ENCODE assay signal across 20 mouse cellular contexts in the genomic region with DNA sequence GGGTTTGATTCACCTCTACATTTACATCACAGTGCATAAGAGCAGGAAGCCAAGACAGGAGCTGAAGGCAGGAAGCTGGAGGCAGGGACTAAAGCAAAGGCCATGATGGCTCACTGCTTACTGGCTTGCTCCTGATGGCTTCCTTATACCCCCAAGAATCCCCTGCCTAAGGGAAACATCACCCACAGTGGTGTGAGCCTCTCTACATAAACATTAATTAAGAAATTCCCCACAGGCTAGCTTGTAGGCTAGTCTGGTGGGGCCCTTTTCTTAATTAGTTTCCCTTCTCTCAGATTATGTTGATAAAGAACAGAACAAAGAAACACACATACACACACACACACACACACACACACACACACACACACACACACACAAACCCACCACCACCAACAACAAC.
DNase-seq lines count a peak whose midpoint lies in the region; ATAC-seq lines count a peak whose summit lies in the region.
"Had no signal": no experiment of that assay in that cellular context is flagged by ENCODE, and none has a peak within 500 bp of the region (broad histone marks: within the 10 kb centered on the region; RNA-seq: fewer than 3 reads in every experiment).

No protein-coding gene starts in this region.

- no peak overlapping the region for H3K4me2 ChIP-seq in embryonic facial prominence, embryonic 14.5 days (ENCODE audit: low read depth, low read length)
- no peak overlapping the region for H3K4me2 ChIP-seq in forebrain, embryonic 13.5 days
- no peak overlapping the region for H3K4me2 ChIP-seq in hindbrain, embryonic 14.5 days (replicated peaks)
- no peak overlapping the region for H3K4me2 ChIP-seq in hindbrain, embryonic 11.5 days (replicated peaks; ENCODE audit: low read depth, low read length)
- H3K4me2 ChIP-seq in midbrain, embryonic 13.5 days (replicated peaks): no peak overlapping the region
- no peak overlapping the region for H3K4me2 ChIP-seq in midbrain, embryonic 14.5 days (ENCODE audit: low read length)
- H3K4me2 ChIP-seq: embryonic facial prominence, embryonic 13.5 days had no signal

- H3K9ac ChIP-seq in embryonic facial prominence, embryonic 14.5 days (ENCODE audit: low read depth, low read length): no peak overlapping the region
- no peak overlapping the region for H3K9ac ChIP-seq in forebrain, embryonic 13.5 days
- no peak overlapping the region for H3K9ac ChIP-seq in hindbrain, embryonic 14.5 days
- H3K9ac ChIP-seq in hindbrain, embryonic 11.5 days (ENCODE audit: low read depth, low read length): no peak overlapping the region
- no peak overlapping the region for H3K9ac ChIP-seq in midbrain, embryonic 13.5 days (replicated peaks)
- no peak overlapping the region for H3K9ac ChIP-seq in midbrain, embryonic 14.5 days (replicated peaks; ENCODE audit: low read length)
- H3K9ac ChIP-seq: embryonic facial prominence, embryonic 13.5 days had no signal

- no peaks in the 10 kb centered on the region for H3K9me3 ChIP-seq in embryonic facial prominence, embryonic 14.5 days (ENCODE audit: control insufficient read depth, low read length)
- no peaks in the 10 kb centered on the region for H3K9me3 ChIP-seq in embryonic facial prominence, embryonic 10.5 days
- no peaks in the 10 kb centered on the region for H3K9me3 ChIP-seq in forebrain, embryonic 13.5 days (replicated peaks)
- H3K9me3 ChIP-seq in forebrain, embryonic 10.5 days: no peaks in the 10 kb centered on the region
- no peaks in the 10 kb centered on the region for H3K9me3 ChIP-seq in hindbrain, embryonic 14.5 days (ENCODE audit: control insufficient read depth, low read length)
- no peaks in the 10 kb centered on the region for H3K9me3 ChIP-seq in hindbrain, embryonic 11.5 days (ENCODE audit: control insufficient read depth, low read length)
- no peaks in the 10 kb centered on the region for H3K9me3 ChIP-seq in midbrain, embryonic 13.5 days
- H3K9me3 ChIP-seq in midbrain, embryonic 14.5 days (ENCODE audit: control insufficient read depth, low read length): no peaks in the 10 kb centered on the region
- H3K9me3 ChIP-seq: embryonic facial prominence, embryonic 13.5 days; G1E had no signal

- DNase-seq in embryonic facial prominence, embryonic 14.5 days (ENCODE audit: low spot score): no peak
- DNase-seq in embryonic facial prominence, embryonic 10.5 days (ENCODE audit: low spot score): no peak
- DNase-seq in forebrain, embryonic 10.5 days (ENCODE audit: extremely low spot score, low spot score): no peak
- no peak for DNase-seq in hindbrain, embryonic 14.5 days (ENCODE audit: low spot score)
- DNase-seq in hindbrain, embryonic 11.5 days (ENCODE audit: low spot score): no peak
- no peak for DNase-seq in midbrain, embryonic 14.5 days
- DNase-seq: adrenal gland, adult 2 months; adrenal gland, postnatal 10 days; adrenal gland, postnatal 25 days; B cell, adult 2 months; cerebellum, adult 11-12 months; cerebellum, adult 2 months; cerebellum, adult 9-10 months; cerebellum, postnatal 25 days had no signal

- H3K36me3 ChIP-seq in embryonic facial prominence, embryonic 14.5 days (ENCODE audit: control insufficient read depth, insufficient read depth, low read length): no peaks in the 10 kb centered on the region
- no peaks in the 10 kb centered on the region for H3K36me3 ChIP-seq in embryonic facial prominence, embryonic 10.5 days (replicated peaks)
- no peaks in the 10 kb centered on the region for H3K36me3 ChIP-seq in forebrain, embryonic 13.5 days (ENCODE audit: poor library complexity, severe bottlenecking)
- H3K36me3 ChIP-seq in forebrain, embryonic 10.5 days (replicated peaks): no peaks in the 10 kb centered on the region
- H3K36me3 ChIP-seq in hindbrain, embryonic 14.5 days (replicated peaks; ENCODE audit: control insufficient read depth, insufficient read depth): no peaks in the 10 kb centered on the region
- no peaks in the 10 kb centered on the region for H3K36me3 ChIP-seq in hindbrain, embryonic 11.5 days (ENCODE audit: control insufficient read depth, insufficient read depth, low read length)
- H3K36me3 ChIP-seq in midbrain, embryonic 13.5 days: no peaks in the 10 kb centered on the region
- H3K36me3 ChIP-seq in midbrain, embryonic 14.5 days (ENCODE audit: control insufficient read depth, insufficient read depth, low read length): no peaks in the 10 kb centered on the region
- H3K36me3 ChIP-seq: embryonic facial prominence, embryonic 13.5 days; G1E had no signal

- no peaks in the 10 kb centered on the region for H3K27me3 ChIP-seq in embryonic facial prominence, embryonic 14.5 days (replicated peaks; ENCODE audit: control insufficient read depth, insufficient read depth, low read length)
- no peaks in the 10 kb centered on the region for H3K27me3 ChIP-seq in embryonic facial prominence, embryonic 10.5 days (replicated peaks; ENCODE audit: low read depth, poor library complexity, severe bottlenecking)
- no peaks in the 10 kb centered on the region for H3K27me3 ChIP-seq in forebrain, embryonic 13.5 days
- H3K27me3 ChIP-seq in forebrain, embryonic 10.5 days (ENCODE audit: poor library complexity, severe bottlenecking): no peaks in the 10 kb centered on the region
- H3K27me3 ChIP-seq in hindbrain, embryonic 14.5 days (ENCODE audit: control insufficient read depth, insufficient read depth, low read length): no peaks in the 10 kb centered on the region
- H3K27me3 ChIP-seq in hindbrain, embryonic 11.5 days (ENCODE audit: control insufficient read depth, insufficient read depth, low read length): no peaks in the 10 kb centered on the region
- no peaks in the 10 kb centered on the region for H3K27me3 ChIP-seq in midbrain, embryonic 13.5 days
- H3K27me3 ChIP-seq in midbrain, embryonic 14.5 days (ENCODE audit: control insufficient read depth, insufficient read depth, low read length): no peaks in the 10 kb centered on the region
- H3K27me3 ChIP-seq: CH12.LX; embryonic facial prominence, embryonic 13.5 days had no signal

- no peaks in the 10 kb centered on the region for H3K4me1 ChIP-seq in embryonic facial prominence, embryonic 14.5 days (ENCODE audit: control insufficient read depth, insufficient read depth, low read length)
- no peaks in the 10 kb centered on the region for H3K4me1 ChIP-seq in embryonic facial prominence, embryonic 10.5 days
- peaks cover 13% of the 10 kb centered on the region for H3K4me1 ChIP-seq in forebrain, embryonic 13.5 days
- peaks cover 9% of the 10 kb centered on the region; the same call in 1 of the 2 replicates for H3K4me1 ChIP-seq in forebrain, embryonic 10.5 days
- peaks cover 6% of the 10 kb centered on the region; the same call in 1 of the 2 replicates for H3K4me1 ChIP-seq in hindbrain, embryonic 14.5 days (replicated peaks; ENCODE audit: control insufficient read depth, insufficient read depth, low read length)
- no peaks in the 10 kb centered on the region for H3K4me1 ChIP-seq in hindbrain, embryonic 11.5 days (replicated peaks; ENCODE audit: control insufficient read depth, insufficient read depth, low read length)
- peaks cover 24% of the 10 kb centered on the region for H3K4me1 ChIP-seq in midbrain, embryonic 13.5 days (replicated peaks)
- peaks cover 15% of the 10 kb centered on the region for H3K4me1 ChIP-seq in midbrain, embryonic 14.5 days (ENCODE audit: control insufficient read depth, insufficient read depth, low read length)
- H3K4me1 ChIP-seq: embryonic facial prominence, embryonic 13.5 days had no signal

- no peak overlapping the region for H3K4me3 ChIP-seq in embryonic facial prominence, embryonic 14.5 days (ENCODE audit: low read depth, low read length)
- no peak overlapping the region for H3K4me3 ChIP-seq in embryonic facial prominence, embryonic 10.5 days
- H3K4me3 ChIP-seq in forebrain, embryonic 13.5 days: no peak overlapping the region
- no peak overlapping the region for H3K4me3 ChIP-seq in forebrain, embryonic 10.5 days
- no peak overlapping the region for H3K4me3 ChIP-seq in hindbrain, embryonic 14.5 days (replicated peaks; ENCODE audit: low read length)
- H3K4me3 ChIP-seq in hindbrain, embryonic 11.5 days (ENCODE audit: low read depth, low read length): no peak overlapping the region
- no peak overlapping the region for H3K4me3 ChIP-seq in midbrain, embryonic 13.5 days (replicated peaks)
- no peak overlapping the region for H3K4me3 ChIP-seq in midbrain, embryonic 14.5 days (replicated peaks; ENCODE audit: low read depth, low read length)
- H3K4me3 ChIP-seq: embryonic facial prominence, embryonic 13.5 days had no signal

- ATAC-seq in embryonic facial prominence, embryonic 14.5 days (ENCODE audit: low read depth): peak; percentile 62; the same call in 1 of the 2 replicates
- 0 out of 2 replicates have a peak, but pooled peaks have one; percentile 34 for ATAC-seq in forebrain, embryonic 13.5 days
- ATAC-seq in hindbrain, embryonic 14.5 days (ENCODE audit: low FRiP score): peak; percentile 17; the same call in 1 of the 2 replicates
- no peak; the same call in 1 of the 2 replicates for ATAC-seq in hindbrain, embryonic 11.5 days (ENCODE audit: low FRiP score)
- 0 out of 2 replicates have a peak, but pooled peaks have one; percentile 40 for ATAC-seq in midbrain, embryonic 13.5 days
- no peak for ATAC-seq in midbrain, embryonic 14.5 days (ENCODE audit: low FRiP score, low TSS enrichment)
- ATAC-seq: CD4-positive, CD25-positive, alpha-beta regulatory T cell, adult 4 months had no signal

- H3K27ac ChIP-seq in embryonic facial prominence, embryonic 14.5 days (replicated peaks; ENCODE audit: low read depth, low read length): no peak overlapping the region
- no peak overlapping the region for H3K27ac ChIP-seq in embryonic facial prominence, embryonic 10.5 days (replicated peaks)
- no peak overlapping the region for H3K27ac ChIP-seq in forebrain, embryonic 13.5 days
- no peak overlapping the region for H3K27ac ChIP-seq in forebrain, embryonic 10.5 days
- no peak overlapping the region for H3K27ac ChIP-seq in hindbrain, embryonic 14.5 days
- H3K27ac ChIP-seq in hindbrain, embryonic 11.5 days (ENCODE audit: low read depth, low read length): no peak overlapping the region
- H3K27ac ChIP-seq in midbrain, embryonic 13.5 days: no peak overlapping the region
- no peak overlapping the region for H3K27ac ChIP-seq in midbrain, embryonic 14.5 days (replicated peaks; ENCODE audit: low read depth, low read length)
- H3K27ac ChIP-seq: embryonic facial prominence, embryonic 13.5 days had no signal

Comparison
In these comparisons a context has a peak if more than half of its experiments do, and no peak if none do; other contexts are left out.
1. ATAC-seq: peak in embryonic facial prominence, embryonic 14.5 days (single experiment), forebrain, embryonic 13.5 days (single experiment), hindbrain, embryonic 14.5 days (single experiment) and midbrain, embryonic 13.5 days (single experiment); none in hindbrain, embryonic 11.5 days (single experiment) and midbrain, embryonic 14.5 days (single experiment).